Mouse (Mus musculus) urinary bladder, adult 2 months (tissue): Measurements from ENCODE around the gene Olfr631. TPM values are rescaled to one million over a fixed set of nuclear protein-coding genes. Genes with fewer than 3 reads are reported as not detected.
"Not testable (repeated sequence)": the region's sequence is repeated elsewhere in the genome, so short reads cannot be mapped to it uniquely, and the experiment has no call there.

ENCODE experiments used
- DNase-seq: peaks from one replicate; pipeline ENCODE4 v3.0.0; 2022; ENCODE audit warnings: low spot score
- polyA plus RNA-seq: library from polyadenylated mRNA; depleted of rRNA; stranded (reverse); fragments of >200 nt; gene quantifications from 2 replicates; pipeline ENCODE4 v1.2.3, GENCODE M21; 2012; rRNA removed

Gene Olfr631
- not detected in 2 replicates for polyA plus RNA-seq

DNA sequence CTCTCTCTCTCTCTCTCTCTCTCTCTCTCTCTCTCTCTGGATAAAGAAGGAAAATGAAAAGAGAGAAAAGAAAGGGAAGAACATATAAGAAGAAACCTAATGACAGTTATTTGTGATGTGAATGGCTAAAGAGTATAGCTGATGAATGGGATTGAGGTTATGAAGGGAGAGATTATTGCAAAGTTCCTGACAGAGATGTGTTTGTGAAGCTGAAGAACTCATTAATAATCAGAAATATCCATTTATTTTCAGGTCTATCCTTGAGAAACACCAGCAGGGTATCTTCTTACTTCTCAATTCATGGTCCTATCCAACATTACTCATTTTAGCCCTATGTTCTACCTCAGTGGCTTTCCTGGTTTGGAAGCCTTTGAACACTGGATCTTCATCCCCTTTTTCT, at the start of gene Olfr631:
Olfr631 (plus strand) TSS at position 301 of the 400 bp plus-strand sequence.
- DNase-seq, result no peak

DNA sequence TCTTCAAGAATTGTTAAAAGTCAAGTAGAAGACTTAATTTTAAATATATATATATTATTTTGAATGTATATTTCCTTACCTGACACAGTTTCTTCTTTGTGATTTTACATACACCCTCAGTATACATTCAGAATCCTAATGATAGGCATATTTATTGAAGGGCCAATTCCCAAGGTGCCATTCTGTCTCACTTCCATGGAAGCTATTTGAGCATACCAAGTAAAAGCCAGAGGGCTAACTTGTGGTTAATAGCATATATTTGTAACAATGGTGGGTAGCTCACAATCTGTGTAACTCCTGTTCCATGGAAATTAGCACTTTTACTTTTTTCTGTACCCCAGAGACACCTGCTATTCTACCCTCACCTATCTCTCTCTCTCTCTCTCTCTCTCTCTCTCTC, 42.5 kb upstream of the Olfr631 start, which contains the start of gene Olfr66:
Olfr66 (minus strand) TSS at position 101 of the 400 bp plus-strand sequence.
- DNase-seq, result no peak

DNA sequence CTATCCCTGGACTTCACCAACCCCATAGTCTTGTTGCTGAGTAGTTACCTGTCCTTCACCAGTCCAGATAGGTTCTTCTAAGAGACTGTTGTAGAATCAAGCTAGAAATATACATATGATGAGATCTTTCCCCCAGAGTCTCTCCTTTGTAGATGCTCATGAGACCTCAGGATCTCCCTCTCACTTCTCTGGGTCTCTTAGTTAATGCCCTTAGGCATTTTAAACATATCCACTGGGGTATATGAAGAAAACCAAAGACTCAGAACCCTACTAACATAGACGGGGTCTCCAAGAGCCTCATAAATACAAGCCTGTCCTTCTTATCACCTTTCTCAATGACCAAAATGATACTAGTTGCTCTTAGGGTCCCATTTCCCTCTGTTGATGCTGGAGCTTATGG, 34.2 kb upstream of the Olfr631 start, which contains the start of gene Olfr64:
Olfr64 (minus strand) TSS at position 101 of the 400 bp plus-strand sequence.
- no peak for DNase-seq

DNA sequence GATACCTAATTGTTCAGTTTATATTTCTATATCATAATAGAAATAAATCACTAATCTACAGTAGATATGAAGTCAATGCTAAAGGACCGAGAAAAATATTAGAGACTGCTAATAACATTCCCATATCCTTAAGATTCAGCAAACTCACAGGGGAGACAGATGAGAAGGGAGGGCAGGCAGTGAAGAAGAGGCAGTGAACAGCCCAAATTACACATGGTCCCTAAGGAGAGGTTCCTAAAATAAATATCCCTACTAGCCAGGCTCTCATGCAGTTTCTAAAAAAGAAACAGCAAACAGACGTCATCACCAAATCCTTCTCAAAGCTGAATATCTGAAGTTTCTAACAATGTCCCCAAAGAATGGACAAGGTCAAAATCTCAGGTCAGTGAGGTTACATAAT, 25.4 kb upstream of the Olfr631 start, which contains the start of gene Olfr65:
Olfr65 (plus strand) TSS at position 301 of the 400 bp plus-strand sequence.
- DNase-seq, result no peak

DNA sequence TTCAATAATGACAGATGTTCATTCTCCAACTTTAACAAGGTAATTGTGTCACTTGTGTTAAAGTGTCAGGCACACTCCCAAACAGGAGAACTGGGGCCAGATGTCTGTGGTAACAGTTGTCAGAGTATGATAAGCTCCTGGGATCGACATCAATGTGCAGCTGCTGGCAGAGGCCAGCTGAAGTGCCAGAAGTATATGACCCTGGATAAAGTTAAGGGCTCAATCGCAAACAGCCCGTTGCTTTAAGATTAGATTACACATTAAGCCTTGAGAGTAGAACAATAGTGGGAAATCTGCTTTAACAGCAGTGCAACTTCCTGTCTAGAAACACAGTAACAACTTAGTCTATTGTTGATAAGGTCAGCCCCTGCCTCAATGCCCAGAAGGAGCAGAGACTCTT, 18.6 kb upstream of the Olfr631 start:
- DNase-seq, result no peak

DNA sequence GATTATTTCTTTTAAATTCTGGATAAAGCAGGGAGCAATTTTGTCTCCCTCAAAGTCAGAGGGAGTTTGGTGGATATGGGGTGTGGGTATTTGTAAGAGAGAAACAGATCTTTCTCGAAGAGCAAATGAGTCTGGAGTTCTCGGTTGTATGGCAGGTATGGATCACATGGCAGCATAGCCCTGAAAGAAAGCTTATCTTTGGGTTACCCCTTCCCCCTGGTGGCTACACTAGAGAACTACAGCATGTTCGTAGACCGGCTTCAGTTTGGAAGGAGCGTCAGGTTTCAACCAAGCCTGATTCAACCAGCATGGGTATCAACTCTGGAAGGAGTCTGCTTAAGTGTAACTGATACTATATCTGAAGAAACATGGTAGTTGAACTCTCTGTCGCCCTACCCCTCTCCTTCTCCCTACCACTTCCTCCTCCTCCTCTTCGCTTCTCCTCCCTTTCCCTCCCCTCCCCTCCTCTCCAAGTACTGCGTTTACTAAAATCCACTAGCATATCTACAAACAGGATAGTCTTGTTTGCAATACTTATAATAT, 15.6 kb upstream of the Olfr631 start:
- no peak for DNase-seq

DNA sequence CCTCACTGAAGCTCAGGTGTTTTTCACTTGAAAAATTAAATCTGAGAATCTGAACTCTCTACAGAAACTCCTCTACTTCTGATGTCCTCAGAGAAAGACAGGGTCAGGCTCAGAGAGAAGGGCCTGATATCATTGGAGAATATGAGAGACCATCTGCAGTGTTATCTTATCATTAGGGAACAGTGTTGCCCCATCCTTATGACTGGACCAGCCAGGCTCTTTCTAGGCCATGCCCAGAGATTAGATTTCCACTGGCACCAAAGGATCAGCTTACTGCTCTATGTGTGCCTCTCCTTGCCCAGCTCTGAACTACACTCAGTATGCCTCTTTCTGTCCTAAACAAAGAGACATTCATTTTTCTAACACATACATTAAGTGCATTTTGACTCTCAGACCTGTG, 13.3 kb upstream of the Olfr631 start:
- no peak for DNase-seq

DNA sequence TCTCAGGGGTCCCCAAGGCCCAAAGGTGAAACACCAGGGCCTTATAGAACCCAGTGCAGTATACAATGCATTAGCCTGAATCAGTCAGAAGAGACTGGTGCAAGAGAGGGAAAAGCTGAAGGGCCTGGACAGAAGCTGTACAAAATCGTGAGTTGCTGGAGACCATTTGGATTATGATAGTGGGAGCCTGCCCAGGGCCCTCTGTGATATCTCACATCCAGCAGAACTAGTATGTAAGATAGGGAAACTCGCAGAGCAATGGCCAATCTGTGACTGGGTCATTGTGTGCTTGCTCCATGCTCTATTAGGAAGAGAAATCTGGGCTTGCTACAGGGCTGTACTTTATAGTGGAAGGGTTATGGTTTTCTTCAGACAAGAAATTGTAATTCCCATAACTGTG, 5.6 kb downstream of the Olfr631 start, which contains the start of gene Olfr632:
Olfr632 (plus strand) TSS at position 84 of the 400 bp plus-strand sequence.
- DNase-seq, result no peak

DNA sequence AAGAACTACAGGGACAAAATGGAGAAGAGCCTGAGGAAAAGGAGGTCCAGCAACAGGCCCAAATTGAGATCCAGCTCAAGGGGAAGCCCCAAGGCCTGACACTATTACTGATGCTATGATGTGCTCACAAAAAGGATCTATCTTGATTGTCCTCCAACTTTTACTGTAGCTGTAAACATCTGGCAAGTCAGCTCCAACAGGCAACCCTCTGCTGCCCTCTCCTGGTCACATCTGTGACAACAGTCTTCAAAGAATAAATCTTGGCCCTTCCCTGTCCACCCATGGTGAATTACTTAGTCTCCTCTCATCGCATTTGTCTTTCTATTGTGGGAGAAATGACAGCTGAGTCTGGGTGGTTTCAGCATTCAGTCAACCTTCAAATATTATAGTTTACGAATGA, 14.1 kb downstream of the Olfr631 start:
- no peak for DNase-seq

DNA sequence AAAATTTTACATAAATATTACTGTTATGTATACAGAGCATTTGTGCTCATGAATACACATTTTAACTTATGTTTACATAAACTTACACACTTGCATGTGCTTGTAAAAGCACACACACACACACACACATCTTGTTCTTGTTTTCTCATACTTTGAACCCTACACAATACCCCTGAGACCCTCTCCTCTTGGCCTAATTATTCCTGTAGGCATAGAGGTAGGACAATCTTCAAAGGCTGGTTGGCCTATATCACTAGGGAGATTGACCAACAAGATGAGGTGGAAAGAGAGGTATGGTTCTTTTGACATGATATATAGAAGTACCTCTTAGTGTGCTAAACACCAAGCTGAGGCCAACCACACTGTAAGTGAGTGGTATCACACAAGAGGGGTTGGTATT, 15.5 kb downstream of the Olfr631 start, which contains the start of gene Olfr633:
Olfr633 (plus strand) TSS at position 301 of the 400 bp plus-strand sequence.
- no peak for DNase-seq

DNA sequence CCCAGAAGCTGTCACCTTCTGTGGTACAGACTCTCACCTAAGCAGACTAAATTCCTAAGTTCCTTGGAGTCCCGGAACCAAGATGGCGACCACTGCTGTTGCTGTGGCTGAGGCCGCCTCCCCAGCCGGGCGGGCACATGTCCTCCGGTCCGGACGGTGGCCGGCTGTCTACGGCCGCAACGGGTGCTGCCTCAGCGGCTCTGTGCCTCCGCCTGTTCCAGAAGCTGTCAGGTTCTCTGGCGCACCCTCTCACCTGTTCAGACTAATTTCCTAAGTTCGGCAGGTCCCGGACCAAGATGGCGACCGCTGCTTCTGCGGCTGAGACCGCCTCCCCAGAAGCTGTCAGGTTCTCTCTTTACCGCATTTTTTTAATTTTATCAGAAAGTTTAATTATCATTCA, 38.2 kb downstream of the Olfr631 start:
- DNase-seq, result not testable (repeated sequence)

DNA sequence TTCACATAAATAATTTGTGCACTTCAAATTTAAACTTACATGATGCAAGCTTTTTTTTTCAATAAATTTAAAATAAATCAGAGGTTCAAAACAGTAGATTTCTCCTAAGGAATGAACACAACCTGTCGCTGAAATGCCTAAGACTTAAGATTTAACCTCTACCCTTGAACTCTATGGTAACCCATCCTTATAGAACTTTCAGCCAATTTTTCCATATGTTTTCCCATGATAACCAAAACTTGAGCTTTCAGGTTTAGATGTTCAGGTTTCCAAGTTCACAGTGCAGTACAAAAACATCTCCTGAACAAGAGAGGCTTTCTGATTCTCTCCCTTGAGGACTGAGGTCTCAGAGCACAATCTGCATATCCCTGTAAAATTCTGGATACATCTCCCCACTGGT, 42.2 kb downstream of the Olfr631 start, which contains the start of gene Olfr635:
Olfr635 (plus strand) TSS at position 301 of the 400 bp plus-strand sequence.
- no peak for DNase-seq

DNA sequence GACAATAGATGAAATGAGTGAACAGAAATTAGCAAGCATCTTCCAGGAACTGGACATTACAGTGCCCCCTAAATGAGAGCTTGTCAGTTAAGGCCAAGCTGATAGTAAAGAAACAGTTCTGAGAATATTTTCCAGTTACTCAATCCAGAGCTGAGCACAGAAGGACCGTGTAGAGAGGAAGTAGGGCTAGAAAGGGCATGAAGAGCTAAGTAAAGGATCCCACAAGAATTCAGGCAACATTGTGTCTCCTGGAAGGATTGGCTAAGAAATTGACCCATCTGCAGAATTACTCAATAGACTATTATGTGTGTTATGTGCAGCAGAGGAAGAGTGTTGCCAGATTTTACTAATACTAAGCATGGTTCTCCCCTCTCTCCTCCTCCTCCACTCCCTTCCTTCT, 43.2 kb downstream of the Olfr631 start:
- no peak for DNase-seq

Other genes starting within 250 kb of the Olfr631 start
- gene Olfr625-ps1, start 246.1 kb upstream of the Olfr631 start, polyA plus RNA-seq, result not detected in 2 replicates
- not detected in 2 replicates for gene Olfr243, start 214.2 kb upstream of the Olfr631 start, polyA plus RNA-seq
- gene Olfr628, start 198.5 kb upstream of the Olfr631 start, polyA plus RNA-seq, result not detected in 2 replicates
- not detected in 2 replicates for gene Olfr629, start 183.9 kb upstream of the Olfr631 start, polyA plus RNA-seq
- not detected in 2 replicates for gene Olfr630, start 171.5 kb upstream of the Olfr631 start, polyA plus RNA-seq
- not detected in 2 replicates for gene Olfr69, start 157.2 kb upstream of the Olfr631 start, polyA plus RNA-seq
- not detected in 2 replicates for gene Olfr68, start 149.1 kb upstream of the Olfr631 start, polyA plus RNA-seq
- not detected in 2 replicates for gene Olfr67, start 137.0 kb upstream of the Olfr631 start, polyA plus RNA-seq
- 33.8 and 35.3 TPM in 2 replicates for gene Hbb-bt, start 114.8 kb upstream of the Olfr631 start, polyA plus RNA-seq
- gene Hbb-bs, start 100.7 kb upstream of the Olfr631 start, polyA plus RNA-seq, result 257 and 296 TPM in 2 replicates
- gene Hbb-bh2, start 88.3 kb upstream of the Olfr631 start, polyA plus RNA-seq, result not detected in 2 replicates
- gene Hbb-bh1, start 85.7 kb upstream of the Olfr631 start, polyA plus RNA-seq, result 0.15 and 0.18 TPM in 2 replicates
- gene Hbb-y, start 75.6 kb upstream of the Olfr631 start, polyA plus RNA-seq, result 0.29 and 0.55 TPM in 2 replicates
- not detected in 2 replicates for gene Olfr66, start 42.6 kb upstream of the Olfr631 start, polyA plus RNA-seq
- not detected in 2 replicates for gene Olfr64, start 34.3 kb upstream of the Olfr631 start, polyA plus RNA-seq
- not detected in 2 replicates for gene Olfr65, start 25.3 kb upstream of the Olfr631 start, polyA plus RNA-seq
- gene Olfr632, start 5.5 kb downstream of the Olfr631 start, polyA plus RNA-seq, result not detected in 2 replicates
- not detected in 2 replicates for gene Olfr633, start 15.6 kb downstream of the Olfr631 start, polyA plus RNA-seq
- not detected in 2 replicates for gene Olfr635, start 42.3 kb downstream of the Olfr631 start, polyA plus RNA-seq
- gene Olfr638, start 69.9 kb downstream of the Olfr631 start, polyA plus RNA-seq, result not detected in 2 replicates
- gene Olfr639, start 88.5 kb downstream of the Olfr631 start, polyA plus RNA-seq, result not detected in 2 replicates
- gene Olfr640, start 96.7 kb downstream of the Olfr631 start, polyA plus RNA-seq, result not detected in 2 replicates
- not detected in 2 replicates for gene Olfr641, start 106.6 kb downstream of the Olfr631 start, polyA plus RNA-seq
- gene Olfr642, start 123.8 kb downstream of the Olfr631 start, polyA plus RNA-seq, result not detected in 2 replicates
- gene 4930516K23Rik, start 132.6 kb downstream of the Olfr631 start, polyA plus RNA-seq, result not detected in 2 replicates
- gene Olfr644, start 143.0 kb downstream of the Olfr631 start, polyA plus RNA-seq, result not detected in 2 replicates
- not detected in 2 replicates for gene Olfr645, start 156.6 kb downstream of the Olfr631 start, polyA plus RNA-seq
- gene Olfr646, start 176.0 kb downstream of the Olfr631 start, polyA plus RNA-seq, result not detected in 2 replicates
- gene Ubqln5, start 201.0 kb downstream of the Olfr631 start, polyA plus RNA-seq, result not detected in 2 replicates
- gene Olfr643, start 208.6 kb downstream of the Olfr631 start, polyA plus RNA-seq, result not detected in 2 replicates
- gene Ubqln3, start 214.5 kb downstream of the Olfr631 start, polyA plus RNA-seq, result not detected in 2 replicates
- gene Ubqlnl, start 221.7 kb downstream of the Olfr631 start, polyA plus RNA-seq, result not detected in 2 replicates
- gene Olfm5, start 236.0 kb downstream of the Olfr631 start, polyA plus RNA-seq, result not detected in 2 replicates